Mouse (Mus musculus): ENCODE measurements around the gene Cdc14b. TPM values are rescaled to one million over a fixed set of nuclear protein-coding genes. Genes with fewer than 3 reads are reported as not detected.

Gene Cdc14b
- polyA plus RNA-seq, 1 experiment from 2014 or later = 29.5 TPM

DNA sequence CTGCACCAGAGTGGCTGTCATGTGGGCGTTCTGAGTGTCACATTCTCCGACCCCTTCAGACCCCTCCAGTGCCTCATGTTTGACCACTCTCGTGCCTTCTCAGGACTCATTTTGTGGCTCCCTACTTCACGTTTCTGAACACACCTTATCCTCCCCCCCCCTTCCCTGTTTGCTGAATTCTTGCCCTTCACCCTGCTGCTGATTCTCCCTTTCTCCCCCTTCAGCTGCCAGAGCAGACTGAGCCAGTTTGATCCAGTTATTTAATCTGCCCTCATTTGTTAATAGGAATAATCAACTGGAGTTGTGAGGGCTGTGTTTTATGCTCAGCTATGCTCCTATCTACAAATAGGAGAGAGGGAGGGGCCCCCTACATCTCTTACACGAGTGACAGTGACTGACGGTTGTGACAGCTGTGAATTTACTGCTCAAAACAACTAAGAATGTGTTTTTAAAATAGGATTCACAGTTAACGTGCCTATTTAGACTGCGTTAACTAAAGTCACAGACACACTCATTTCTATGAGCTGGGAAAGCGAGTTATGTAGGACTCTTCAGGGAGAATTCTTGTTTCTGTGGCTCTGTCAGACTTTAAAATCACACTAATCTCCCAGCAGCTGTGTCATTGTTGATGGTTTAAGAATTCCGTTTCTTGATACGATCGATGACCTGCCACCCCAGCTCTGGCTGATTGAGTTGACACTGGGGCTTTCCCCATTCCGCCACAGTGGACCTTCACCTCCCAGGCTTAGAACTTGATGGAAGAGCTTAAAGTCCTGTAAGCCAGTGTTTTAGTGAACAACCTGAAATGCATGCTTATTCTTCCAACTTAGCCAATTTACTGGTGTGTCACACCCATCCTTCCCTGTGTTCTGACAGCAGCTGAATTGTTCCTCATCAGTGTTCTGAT lies 96.1 kb downstream of the Cdc14b start:
- Histone ChIP-seq H3K4me2 (ENCODE audit: low read depth, low read length) (no peak overlapping the region), H3K4me3 (ENCODE audit: low read depth, low read length) (no peak overlapping the region), H3K9me3 (replicated peaks; ENCODE audit: control insufficient read depth, low read length) (no peaks in the 10 kb centered on the region), H3K4me1 (ENCODE audit: control insufficient read depth, insufficient read depth, low read length) (no peaks in the 10 kb centered on the region), H3K36me3 (replicated peaks; ENCODE audit: control insufficient read depth, insufficient read depth, low read depth, low read length) (no peaks in the 10 kb centered on the region), H3K27me3 (ENCODE audit: control insufficient read depth, insufficient read depth, low read length) (no peaks in the 10 kb centered on the region), H3K27ac (replicated peaks; ENCODE audit: low read depth, low read length) (no peak overlapping the region), H3K9ac (replicated peaks; ENCODE audit: low read length) (no peak overlapping the region)
- no peak for ATAC-seq (replicated peaks; ENCODE audit: insufficient number of reproducible peaks, low FRiP score, low TSS enrichment, low read depth)
- no peak for DNase-seq (ENCODE audit: low spot score)
- 76% methylated on average over 13 of the region's 13 CpGs for WGBS

- H3K27me3 ChIP-seq (ENCODE audit: control insufficient read depth, insufficient read depth, low read length) = no peaks in the 10 kb centered on the region
- DNase-seq (ENCODE audit: low spot score) (no peak), ATAC-seq (replicated peaks; ENCODE audit: insufficient number of reproducible peaks, low FRiP score, low TSS enrichment, low read depth) (no peak)
- H3K4me1 ChIP-seq (ENCODE audit: control insufficient read depth, insufficient read depth, low read length) = no peaks in the 10 kb centered on the region
- H3K9me3 ChIP-seq (replicated peaks; ENCODE audit: control insufficient read depth, low read length) = no peaks in the 10 kb centered on the region
- 77% methylated on average over 7 of the region's 7 CpGs for WGBS
- H3K4me3 ChIP-seq (ENCODE audit: low read depth, low read length) = no peak overlapping the region
- H3K27ac ChIP-seq (replicated peaks; ENCODE audit: low read depth, low read length) = no peak overlapping the region
- no peak overlapping the region for H3K9ac ChIP-seq (replicated peaks; ENCODE audit: low read length)
- no peaks in the 10 kb centered on the region for H3K36me3 ChIP-seq (replicated peaks; ENCODE audit: control insufficient read depth, insufficient read depth, low read depth, low read length)
- no peak overlapping the region for H3K4me2 ChIP-seq (ENCODE audit: low read depth, low read length)
Observed at GRCm38 (mm10) chr13:64178000-64178399, 97.1 kb downstream of the Cdc14b start.

DNA sequence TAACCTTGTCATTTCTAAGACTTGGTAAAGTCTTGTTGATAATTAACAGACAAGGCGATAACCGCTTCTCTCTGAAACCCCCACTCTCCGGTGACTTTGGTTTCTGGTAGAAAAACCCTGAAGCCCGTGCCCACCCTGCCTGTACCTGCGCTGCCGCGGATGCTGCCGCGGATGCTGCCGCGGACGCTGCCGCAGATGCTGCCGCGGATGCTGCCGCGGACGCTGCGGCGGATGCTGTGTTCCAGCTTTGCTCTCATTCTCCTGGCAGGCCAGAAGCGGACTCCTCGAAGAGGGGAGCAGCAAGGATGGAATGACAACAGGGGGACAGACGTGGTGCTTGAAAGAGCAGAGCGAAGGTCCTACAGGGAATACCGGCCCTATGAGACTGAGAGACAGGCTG lies 105.3 kb downstream of the Cdc14b start:
- H3K9ac ChIP-seq (replicated peaks; ENCODE audit: low read length) = no peak overlapping the region
- no peaks in the 10 kb centered on the region; the same call in none of the 2 replicates for H3K36me3 ChIP-seq (replicated peaks; ENCODE audit: control insufficient read depth, insufficient read depth, low read depth, low read length)
- no peaks in the 10 kb centered on the region for H3K4me1 ChIP-seq (ENCODE audit: control insufficient read depth, insufficient read depth, low read length)
- no peak overlapping the region for H3K4me3 ChIP-seq (ENCODE audit: low read depth, low read length)
- 96% methylated on average over 25 of the region's 25 CpGs for WGBS
- H3K27me3 ChIP-seq (ENCODE audit: control insufficient read depth, insufficient read depth, low read length) = no peaks in the 10 kb centered on the region
- H3K27ac ChIP-seq (replicated peaks; ENCODE audit: low read depth, low read length) = no peak overlapping the region
- ATAC-seq (replicated peaks; ENCODE audit: insufficient number of reproducible peaks, low FRiP score, low TSS enrichment, low read depth) = no peak
- H3K4me2 ChIP-seq (ENCODE audit: low read depth, low read length) = no peak overlapping the region
- peaks cover 16% of the 10 kb centered on the region for H3K9me3 ChIP-seq (replicated peaks; ENCODE audit: control insufficient read depth, low read length)
- DNase-seq (ENCODE audit: low spot score) = no peak

DNA sequence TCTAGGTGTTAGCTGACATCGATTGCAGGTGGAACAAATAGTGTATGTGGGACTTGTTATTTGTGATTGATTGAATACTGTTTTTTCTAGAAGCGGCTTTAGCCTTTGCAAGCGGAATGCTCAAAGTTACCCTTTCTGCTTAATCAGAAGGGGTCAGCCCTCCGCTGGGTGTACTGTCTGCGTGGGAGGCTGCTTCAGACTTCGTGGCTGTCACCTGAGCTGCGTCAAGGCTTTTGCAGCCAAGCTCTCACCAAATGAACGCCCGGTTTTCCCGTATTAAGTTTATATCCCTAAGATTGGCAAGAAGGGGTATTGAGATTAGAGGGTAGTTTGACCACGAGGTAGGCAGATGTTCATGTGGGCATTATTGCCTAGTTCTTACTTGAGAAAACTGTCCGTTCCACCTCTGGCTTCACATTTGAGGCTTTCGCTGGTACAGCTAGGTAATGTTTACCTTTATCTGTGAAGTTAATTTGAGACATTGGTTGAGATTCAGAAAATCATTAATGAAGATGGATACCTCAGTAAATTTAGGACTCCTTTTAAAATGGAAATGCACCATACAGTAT lies 111.9 kb downstream of the Cdc14b start:
- DNase-seq (ENCODE audit: low spot score) (no peak), ATAC-seq (replicated peaks; ENCODE audit: insufficient number of reproducible peaks, low FRiP score, low TSS enrichment, low read depth) (no peak)
- 26% methylated on average over 13 of the region's 13 CpGs for WGBS
- Histone ChIP-seq H3K27ac (replicated peaks; ENCODE audit: low read depth, low read length) (no peak overlapping the region), H3K36me3 (replicated peaks; ENCODE audit: control insufficient read depth, insufficient read depth, low read depth, low read length) (no peaks in the 10 kb centered on the region), H3K27me3 (ENCODE audit: control insufficient read depth, insufficient read depth, low read length) (no peaks in the 10 kb centered on the region), H3K4me3 (ENCODE audit: low read depth, low read length) (peak overlapping the region; percentile 78), H3K9me3 (replicated peaks; ENCODE audit: control insufficient read depth, low read length) (no peaks in the 10 kb centered on the region; the same call in 1 of the 2 replicates), H3K9ac (replicated peaks; ENCODE audit: low read length) (peak overlapping the region; percentile 87), H3K4me1 (ENCODE audit: control insufficient read depth, insufficient read depth, low read length) (no peaks in the 10 kb centered on the region), H3K4me2 (ENCODE audit: low read depth, low read length) (peak overlapping the region; percentile 98)

DNA sequence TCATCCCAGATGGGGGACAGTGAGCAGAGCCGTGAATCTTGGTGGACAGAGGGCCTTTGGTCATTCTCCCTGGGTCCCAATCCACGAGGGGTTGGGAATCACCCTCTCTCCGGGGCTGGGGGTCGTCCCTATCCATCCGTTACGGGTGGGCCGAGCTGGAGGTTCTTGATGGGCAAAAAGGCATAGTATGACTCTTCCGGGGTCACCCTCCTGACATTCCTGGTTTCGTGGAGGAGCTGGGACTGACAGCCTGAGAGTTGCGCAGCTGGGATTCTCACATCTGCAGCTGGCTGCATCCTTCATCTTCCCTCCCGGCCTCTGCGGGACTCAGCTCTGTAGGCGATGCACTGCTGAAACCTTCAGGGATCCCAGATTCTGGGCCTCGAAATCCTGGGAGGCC lies 112.5 kb downstream of the Cdc14b start:
- 1% methylated on average over 14 of the region's 14 CpGs for WGBS
- no peak for ATAC-seq (replicated peaks; ENCODE audit: insufficient number of reproducible peaks, low FRiP score, low TSS enrichment, low read depth)
- H3K27me3 ChIP-seq (ENCODE audit: control insufficient read depth, insufficient read depth, low read length) = no peaks in the 10 kb centered on the region
- peak overlapping the region; percentile 98 for H3K4me2 ChIP-seq (ENCODE audit: low read depth, low read length)
- H3K36me3 ChIP-seq (replicated peaks; ENCODE audit: control insufficient read depth, insufficient read depth, low read depth, low read length) = no peaks in the 10 kb centered on the region
- H3K27ac ChIP-seq (replicated peaks; ENCODE audit: low read depth, low read length) = no peak overlapping the region
- no peaks in the 10 kb centered on the region for H3K4me1 ChIP-seq (ENCODE audit: control insufficient read depth, insufficient read depth, low read length)
- DNase-seq (ENCODE audit: low spot score) = peak; percentile 34
- peak overlapping the region; percentile 87 for H3K9ac ChIP-seq (replicated peaks; ENCODE audit: low read length)
- H3K9me3 ChIP-seq (replicated peaks; ENCODE audit: control insufficient read depth, low read length) = no peaks in the 10 kb centered on the region
- H3K4me3 ChIP-seq (ENCODE audit: low read depth, low read length) = peak overlapping the region; percentile 78

DNA sequence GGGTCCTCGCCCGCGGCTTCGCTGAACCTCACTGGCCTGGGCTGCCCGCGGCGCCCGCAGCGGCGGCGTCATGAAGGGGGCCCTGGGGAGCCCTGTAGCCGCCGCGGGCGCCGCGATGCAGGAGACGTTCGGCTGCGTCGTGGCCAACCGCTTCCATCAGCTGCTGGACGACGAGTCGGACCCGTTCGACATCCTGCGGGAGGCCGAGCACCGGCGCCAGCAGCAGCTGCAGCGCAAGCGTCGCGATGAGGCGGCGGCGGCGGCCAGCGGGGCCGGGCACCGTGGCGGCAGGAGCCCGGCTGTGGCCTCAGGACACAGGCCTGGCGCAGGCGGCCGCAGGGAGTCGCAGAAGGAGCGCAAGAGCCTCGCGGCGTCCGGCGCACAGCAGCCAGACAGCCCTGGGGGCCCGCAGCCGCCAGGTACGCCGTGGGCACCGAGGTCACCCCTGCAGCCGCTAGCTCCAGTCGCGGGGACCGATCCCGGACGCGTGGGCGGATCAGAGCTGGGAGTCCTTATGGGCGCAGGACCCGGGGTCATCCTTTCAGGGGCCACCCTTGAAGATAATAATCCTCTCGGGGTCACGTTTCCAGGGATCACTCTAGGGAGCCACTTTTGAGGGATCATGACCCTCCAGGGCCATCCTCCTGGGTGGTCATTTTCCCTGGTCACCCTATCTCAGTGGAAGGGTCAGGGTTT lies 113.0 kb downstream of the Cdc14b start:
- Histone ChIP-seq H3K4me3 (ENCODE audit: low read depth, low read length) (peak overlapping the region; percentile 78), H3K27ac (replicated peaks; ENCODE audit: low read depth, low read length) (0 out of 2 replicates have a peak overlapping the region, but pooled peaks have one; percentile 65), H3K27me3 (ENCODE audit: control insufficient read depth, insufficient read depth, low read length) (no peaks in the 10 kb centered on the region), H3K9ac (replicated peaks; ENCODE audit: low read length) (peak overlapping the region; percentile 87), H3K4me2 (ENCODE audit: low read depth, low read length) (peak overlapping the region; percentile 98), H3K36me3 (replicated peaks; ENCODE audit: control insufficient read depth, insufficient read depth, low read depth, low read length) (no peaks in the 10 kb centered on the region), H3K9me3 (replicated peaks; ENCODE audit: control insufficient read depth, low read length) (no peaks in the 10 kb centered on the region), H3K4me1 (ENCODE audit: control insufficient read depth, insufficient read depth, low read length) (no peaks in the 10 kb centered on the region)
- ATAC-seq (replicated peaks; ENCODE audit: insufficient number of reproducible peaks, low FRiP score, low TSS enrichment, low read depth) (peak; percentile 68), DNase-seq (ENCODE audit: low spot score) (no peak)
- WGBS = under 1% methylated on average over 67 of the region's 71 CpGs

DNA sequence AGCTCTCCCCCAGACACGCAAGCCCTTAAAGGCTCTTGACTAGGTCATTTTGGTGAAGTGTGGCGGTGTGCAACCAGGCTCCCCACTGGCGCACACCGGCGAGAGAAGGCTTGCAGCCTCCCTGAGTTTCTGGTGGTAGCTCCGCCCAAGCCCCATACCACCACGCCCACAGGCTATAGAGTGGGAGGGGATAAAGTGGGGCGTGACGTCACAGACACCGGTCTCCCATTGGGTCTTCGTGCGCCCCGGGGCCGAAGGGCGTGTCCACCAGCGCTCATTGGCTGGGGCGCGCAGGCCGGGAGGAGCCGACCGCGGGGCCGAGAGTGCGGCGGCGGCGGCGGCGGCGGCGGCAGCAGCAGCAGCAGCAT lies 113.6 kb downstream of the Cdc14b start, which contains the start of gene Habp4:
Gene Habp4 (plus strand): TSS at position 277 of the 368 bp plus-strand sequence.
- Histone ChIP-seq H3K27ac (replicated peaks; ENCODE audit: low read depth, low read length) (0 out of 2 replicates have a peak within 1 kb of the TSS, but pooled peaks have one; percentile 65), H3K4me1 (ENCODE audit: control insufficient read depth, insufficient read depth, low read length) (no peaks in the 10 kb centered on the region), H3K4me2 (ENCODE audit: low read depth, low read length) (peak within 1 kb of the TSS; percentile 98), H3K9me3 (replicated peaks; ENCODE audit: control insufficient read depth, low read length) (no peaks in the 10 kb centered on the region), H3K27me3 (ENCODE audit: control insufficient read depth, insufficient read depth, low read length) (no peaks in the 10 kb centered on the region), H3K4me3 (ENCODE audit: low read depth, low read length) (peak within 1 kb of the TSS; percentile 78), H3K9ac (replicated peaks; ENCODE audit: low read length) (peak within 1 kb of the TSS; percentile 87), H3K36me3 (replicated peaks; ENCODE audit: control insufficient read depth, insufficient read depth, low read depth, low read length) (no peaks in the 10 kb centered on the region)
- DNase-seq (ENCODE audit: low spot score) (peak; percentile 99), ATAC-seq (replicated peaks; ENCODE audit: insufficient number of reproducible peaks, low FRiP score, low TSS enrichment, low read depth) (peak; percentile 99)
- 0% methylated on average over 19 of the region's 31 CpGs for WGBS
